Mouse (Mus musculus) kidney, adult 2 months (tissue): Measurements from ENCODE around the gene Gm26920.

Experiments used
- CTCF ChIP-seq: fragments of 200-500 bp; conservative IDR thresholded peaks from 2 replicates; pipeline ENCODE4 v1.5.1; 2011; ENCODE audit warnings: low read depth, mild to moderate bottlenecking, control low read depth, low read length, moderate library complexity, mixed read lengths; ENCODE audit not compliant: insufficient read depth, insufficient read length
- POLR2A ChIP-seq: fragments of 200-500 bp; IDR thresholded peaks from one replicate; pipeline ENCODE4 v1.6.1; 2011; ENCODE audit warnings: low read depth, low read length, control low read depth

GRCm38 (mm10) chr7:30009321-30010085, 80.7 kb downstream of the Gm26920 start:
- TF ChIP-seq POLR2A (no peak), CTCF (no peak)
